Mouse (Mus musculus): Measurements from ENCODE around the gene Zzef1. TPM values are rescaled to one million over a fixed set of nuclear protein-coding genes. Genes with fewer than 3 reads are reported as not detected.
"Not testable (repeated sequence)": the region's sequence is repeated elsewhere in the genome, so short reads cannot be mapped to it uniquely, and the experiment has no call there.

The Zzef1 gene
- polyA plus RNA-seq (2016; fragmentation: Nextera tagmentation; extraction: Ambion mirVana) = 5.5 and 7.4 TPM in 2 replicates

- Histone ChIP-seq H3K4me3 (peak within 1 kb of the TSS; percentile 94), H3K4me1 (peaks cover 19% of the 10 kb centered on the region), H3K36me3 (no peaks in the 10 kb centered on the region), H3K27ac (replicated peaks) (peak within 1 kb of the TSS; percentile 89), H3K9me3 (replicated peaks) (no peaks in the 10 kb centered on the region), H3K27me3 (ENCODE audit: low read depth, poor library complexity, severe bottlenecking) (no peaks in the 10 kb centered on the region)
- DNase-seq (ENCODE audit: low spot score) = peak; percentile 93
- WGBS = under 1% methylated on average over 69 of the region's 69 CpGs
These were observed at the start of gene Zzef1, which contains the start of gene Cyb5d2 for GRCm38 (mm10) chr11:72795455-72796295. Gene Zzef1, plus strand, starts transcription at chr11:72796226. Gene Cyb5d2, minus strand, starts transcription at chr11:72796142.

GRCm38 (mm10) chr11:72751956-72752355 lies 44.1 kb upstream of the Zzef1 start:
- Histone ChIP-seq H3K27me3 (ENCODE audit: low read depth, poor library complexity, severe bottlenecking) (no peaks in the 10 kb centered on the region), H3K4me3 (no peak overlapping the region), H3K27ac (replicated peaks) (no peak overlapping the region), H3K9me3 (replicated peaks) (no peaks in the 10 kb centered on the region), H3K36me3 (peaks cover 99% of the 10 kb centered on the region), H3K4me1 (no peaks in the 10 kb centered on the region)
- no peak for DNase-seq (ENCODE audit: low spot score)
- WGBS = 58% methylated on average over 2 of the region's 2 CpGs

- Histone ChIP-seq H3K27me3 (ENCODE audit: low read depth, poor library complexity, severe bottlenecking) (no peaks in the 10 kb centered on the region), H3K9me3 (replicated peaks) (no peaks in the 10 kb centered on the region), H3K27ac (replicated peaks) (no peak overlapping the region), H3K36me3 (peaks cover 98% of the 10 kb centered on the region), H3K4me3 (no peak overlapping the region), H3K4me1 (no peaks in the 10 kb centered on the region)
- whole genome bisulfite sequencing = 94% methylated on average over 5 of the region's 5 CpGs
- DNase-seq (ENCODE audit: low spot score) = no peak
These were observed 37.7 kb upstream of the Zzef1 start for GRCm38 (mm10) chr11:72758316-72758715.

GRCm38 (mm10) chr11:72759581-72759980 lies 36.4 kb upstream of the Zzef1 start:
- no peaks in the 10 kb centered on the region for H3K4me1 ChIP-seq
- DNase-seq (ENCODE audit: low spot score) = no peak
- no peaks in the 10 kb centered on the region for H3K27me3 ChIP-seq (ENCODE audit: low read depth, poor library complexity, severe bottlenecking)
- no peak overlapping the region for H3K27ac ChIP-seq (replicated peaks)
- peaks cover 98% of the 10 kb centered on the region for H3K36me3 ChIP-seq
- 94% methylated on average over 6 of the region's 6 CpGs for WGBS
- no peaks in the 10 kb centered on the region for H3K9me3 ChIP-seq (replicated peaks)
- H3K4me3 ChIP-seq = no peak overlapping the region

GRCm38 (mm10) chr11:72760781-72761180 lies 35.2 kb upstream of the Zzef1 start:
- Histone ChIP-seq H3K4me3 (no peak overlapping the region), H3K9me3 (replicated peaks) (no peaks in the 10 kb centered on the region), H3K4me1 (no peaks in the 10 kb centered on the region), H3K27me3 (ENCODE audit: low read depth, poor library complexity, severe bottlenecking) (no peaks in the 10 kb centered on the region), H3K27ac (replicated peaks) (no peak overlapping the region), H3K36me3 (peaks cover 91% of the 10 kb centered on the region)
- 90% methylated on average over 1 of the region's 1 CpGs for WGBS
- DNase-seq (ENCODE audit: low spot score) = no peak

- Histone ChIP-seq H3K4me1 (no peaks in the 10 kb centered on the region), H3K9me3 (replicated peaks) (no peaks in the 10 kb centered on the region), H3K27me3 (ENCODE audit: low read depth, poor library complexity, severe bottlenecking) (no peaks in the 10 kb centered on the region), H3K36me3 (peaks cover 85% of the 10 kb centered on the region), H3K4me3 (no peak overlapping the region), H3K27ac (replicated peaks) (no peak overlapping the region)
- 91% methylated on average over 4 of the region's 4 CpGs for WGBS
- no peak for DNase-seq (ENCODE audit: low spot score)
These were observed 31.8 kb upstream of the Zzef1 start for GRCm38 (mm10) chr11:72764270-72764669.

GRCm38 (mm10) chr11:72767716-72768115 lies 28.3 kb upstream of the Zzef1 start:
- Histone ChIP-seq H3K36me3 (peaks cover 64% of the 10 kb centered on the region), H3K9me3 (replicated peaks) (no peaks in the 10 kb centered on the region), H3K4me1 (no peaks in the 10 kb centered on the region), H3K4me3 (no peak overlapping the region), H3K27ac (replicated peaks) (no peak overlapping the region), H3K27me3 (ENCODE audit: low read depth, poor library complexity, severe bottlenecking) (no peaks in the 10 kb centered on the region)
- DNase-seq (ENCODE audit: low spot score) = no peak
- 92% methylated on average over 8 of the region's 8 CpGs for WGBS

- Histone ChIP-seq H3K36me3 (peaks cover 51% of the 10 kb centered on the region), H3K4me3 (no peak overlapping the region), H3K27me3 (ENCODE audit: low read depth, poor library complexity, severe bottlenecking) (no peaks in the 10 kb centered on the region), H3K4me1 (peaks cover 4% of the 10 kb centered on the region; the same call in 1 of the 2 replicates), H3K27ac (replicated peaks) (no peak overlapping the region), H3K9me3 (replicated peaks) (no peaks in the 10 kb centered on the region)
- 95% methylated on average over 3 of the region's 3 CpGs for WGBS
- DNase-seq (ENCODE audit: low spot score) = no peak
These were observed 27.0 kb upstream of the Zzef1 start for GRCm38 (mm10) chr11:72769061-72769460.

GRCm38 (mm10) chr11:72770324-72770723 lies 25.7 kb upstream of the Zzef1 start:
- H3K27me3 ChIP-seq (ENCODE audit: low read depth, poor library complexity, severe bottlenecking) = no peaks in the 10 kb centered on the region
- no peak for DNase-seq (ENCODE audit: low spot score)
- H3K4me3 ChIP-seq = no peak overlapping the region
- WGBS = 93% methylated on average over 3 of the region's 3 CpGs
- H3K36me3 ChIP-seq = peaks cover 43% of the 10 kb centered on the region
- H3K27ac ChIP-seq (replicated peaks) = no peak overlapping the region
- no peaks in the 10 kb centered on the region for H3K9me3 ChIP-seq (replicated peaks)
- H3K4me1 ChIP-seq = peaks cover 4% of the 10 kb centered on the region; the same call in 1 of the 2 replicates

GRCm38 (mm10) chr11:72770816-72771215 lies 25.2 kb upstream of the Zzef1 start:
- Histone ChIP-seq H3K27ac (replicated peaks) (no peak overlapping the region), H3K27me3 (ENCODE audit: low read depth, poor library complexity, severe bottlenecking) (no peaks in the 10 kb centered on the region), H3K4me3 (no peak overlapping the region), H3K9me3 (replicated peaks) (no peaks in the 10 kb centered on the region), H3K36me3 (peaks cover 41% of the 10 kb centered on the region), H3K4me1 (peaks cover 4% of the 10 kb centered on the region; the same call in 1 of the 2 replicates)
- WGBS = 93% methylated on average over 5 of the region's 5 CpGs
- no peak for DNase-seq (ENCODE audit: low spot score)

GRCm38 (mm10) chr11:72771461-72771860 lies 24.6 kb upstream of the Zzef1 start:
- H3K27me3 ChIP-seq (ENCODE audit: low read depth, poor library complexity, severe bottlenecking) = no peaks in the 10 kb centered on the region
- peaks cover 4% of the 10 kb centered on the region; the same call in 1 of the 2 replicates for H3K4me1 ChIP-seq
- no peak overlapping the region for H3K27ac ChIP-seq (replicated peaks)
- no peak overlapping the region for H3K4me3 ChIP-seq
- peaks cover 38% of the 10 kb centered on the region for H3K36me3 ChIP-seq
- no peaks in the 10 kb centered on the region for H3K9me3 ChIP-seq (replicated peaks)
- 87% methylated on average over 4 of the region's 4 CpGs for WGBS
- DNase-seq (ENCODE audit: low spot score) = no peak

GRCm38 (mm10) chr11:72772611-72773010 lies 23.4 kb upstream of the Zzef1 start:
- H3K9me3 ChIP-seq (replicated peaks); H3K27ac ChIP-seq (replicated peaks); H3K4me3 ChIP-seq; H3K4me1 ChIP-seq; H3K27me3 ChIP-seq (ENCODE audit: low read depth, poor library complexity, severe bottlenecking); DNase-seq (ENCODE audit: low spot score): not testable (repeated sequence)
- H3K36me3 ChIP-seq = peaks cover 29% of the 10 kb centered on the region
- WGBS = 40% methylated on average over 1 of the region's 1 CpGs

GRCm38 (mm10) chr11:72778957-72779356 lies 17.1 kb upstream of the Zzef1 start:
- no peak for DNase-seq (ENCODE audit: low spot score)
- no peaks in the 10 kb centered on the region for H3K27me3 ChIP-seq (ENCODE audit: low read depth, poor library complexity, severe bottlenecking)
- no peak overlapping the region for H3K27ac ChIP-seq (replicated peaks)
- H3K4me3 ChIP-seq = no peak overlapping the region
- no peaks in the 10 kb centered on the region for H3K9me3 ChIP-seq (replicated peaks)
- H3K4me1 ChIP-seq = no peaks in the 10 kb centered on the region
- no peaks in the 10 kb centered on the region for H3K36me3 ChIP-seq

All from midbrain, embryonic 10.5 days (tissue).